In the genomic region with DNA sequence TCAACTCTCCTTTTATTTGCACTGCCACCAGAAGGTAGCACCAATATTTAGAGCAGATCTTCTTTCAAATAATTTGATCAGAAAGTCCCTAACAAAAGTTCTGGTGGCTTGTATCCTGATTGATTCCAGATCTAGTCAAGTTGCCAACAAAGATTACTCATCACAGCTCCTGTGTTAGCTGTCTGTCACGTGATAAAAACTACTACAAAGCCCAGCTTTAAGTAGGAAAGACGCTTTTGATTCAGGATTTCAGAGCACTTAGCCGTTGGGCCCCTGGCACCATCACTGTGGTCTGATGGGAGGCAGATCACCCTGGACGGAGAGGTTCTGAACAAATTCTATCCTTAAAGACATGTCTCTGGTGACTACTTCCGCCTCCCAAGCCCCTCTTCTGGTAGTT, we compare ENCODE assay signal across 23 mouse cellular contexts.
DNase-seq lines count a peak whose midpoint lies in the region; ATAC-seq and TF ChIP-seq lines count a peak whose summit lies in the region.
"Had no signal": no experiment of that assay in that cellular context is flagged by ENCODE, and none has a peak within 500 bp of the region (broad histone marks: within the 10 kb centered on the region; RNA-seq: fewer than 3 reads in every experiment).

No protein-coding gene starts in this region.

- no peak overlapping the region for H3ac ChIP-seq in C2C12 (ENCODE audit: control insufficient read depth, insufficient read length, low read depth)
- no peak overlapping the region for H3ac ChIP-seq in myocyte (ENCODE audit: control insufficient read depth, insufficient read length)

- H3K79me3 ChIP-seq in C2C12 (ENCODE audit: low read depth): no peaks in the 10 kb centered on the region

- H3K9ac ChIP-seq in lung, embryonic 16.5 days (ENCODE audit: low read length): no peak overlapping the region
- H3K9ac ChIP-seq: embryonic facial prominence, embryonic 12.5 days; forebrain, embryonic 13.5 days; forebrain, embryonic 15.5 days; forebrain, postnatal 0 days had no signal

- peak overlapping the region; percentile 87; the same call in 1 of the 2 replicates for H3K27ac ChIP-seq in lung, embryonic 16.5 days (ENCODE audit: low read length)
- no peak overlapping the region for H3K27ac ChIP-seq in limb, embryonic 10.5 days
- H3K27ac ChIP-seq: embryonic facial prominence, embryonic 10.5 days; embryonic facial prominence, embryonic 12.5 days; forebrain, embryonic 13.5 days; forebrain, embryonic 15.5 days had no signal

- H3K4me2 ChIP-seq in lung, embryonic 16.5 days (ENCODE audit: low read depth, low read length): no peak overlapping the region
- H3K4me2 ChIP-seq in myocyte (ENCODE audit: low read depth): no peak overlapping the region
- H3K4me2 ChIP-seq: embryonic facial prominence, embryonic 12.5 days; forebrain, embryonic 13.5 days; forebrain, embryonic 15.5 days had no signal

- H3K79me2 ChIP-seq in C2C12 (ENCODE audit: control insufficient read depth, insufficient read depth) (no peaks in the 10 kb centered on the region), myocyte (ENCODE audit: control insufficient read depth, insufficient read depth) (no peaks in the 10 kb centered on the region)

- intact Hi-C loops in heart, postnatal 25 days (cut with DNase I): no loop called here

- no peak for TF ChIP-seq CTCF in C2C12 (IDR thresholded peaks at IDR 0.05; ENCODE audit: control insufficient read depth, insufficient read depth, insufficient read length)

- H3K9me3 ChIP-seq in lung, embryonic 16.5 days (ENCODE audit: control insufficient read depth, low read length): no peaks in the 10 kb centered on the region
- no peaks in the 10 kb centered on the region for H3K9me3 ChIP-seq in limb, embryonic 10.5 days (replicated peaks)
- H3K9me3 ChIP-seq: embryonic facial prominence, embryonic 10.5 days; embryonic facial prominence, embryonic 12.5 days; forebrain, embryonic 13.5 days; forebrain, embryonic 15.5 days had no signal

- ATAC-seq in lung, embryonic 16.5 days (ENCODE audit: low read depth): no peak
- ATAC-seq: activated CD4-positive, CD25-positive, alpha-beta regulatory T cell, adult 4 months; forebrain, embryonic 13.5 days; forebrain, embryonic 15.5 days; forebrain, postnatal 0 days; Patski had no signal

- H3K27me3 ChIP-seq in lung, embryonic 16.5 days (ENCODE audit: control insufficient read depth, insufficient read depth, low read depth, low read length): no peaks in the 10 kb centered on the region
- H3K27me3 ChIP-seq in C2C12 (ENCODE audit: control insufficient read depth, insufficient read depth, insufficient read length): no peaks in the 10 kb centered on the region
- H3K27me3 ChIP-seq in myocyte (ENCODE audit: control insufficient read depth, insufficient read depth, insufficient read length): no peaks in the 10 kb centered on the region
- no peaks in the 10 kb centered on the region for H3K27me3 ChIP-seq in limb, embryonic 10.5 days (ENCODE audit: low read depth, poor library complexity, severe bottlenecking)
- H3K27me3 ChIP-seq: embryonic facial prominence, embryonic 12.5 days; forebrain, embryonic 13.5 days; forebrain, embryonic 15.5 days; Patski had no signal

- DNase-seq in lung, adult 18-20 months: no peak
- no peak for DNase-seq in ovary, adult 18-20 months (ENCODE audit: low spot score)
- DNase-seq in heart, postnatal 25 days (ENCODE audit: low spot score): no peak
- DNase-seq in limb, embryonic 10.5 days (ENCODE audit: low spot score): no peak
- DNase-seq: adrenal gland, adult 8-10 months; adrenal gland, postnatal 14 days; adrenal gland, postnatal 36 days; B cell, adult 2 months; cerebellum, adult 11-12 months; cerebellum, adult 2 months; cerebellum, adult 9-10 months; cerebellum, postnatal 10 days; cerebellum, postnatal 25 days; forebrain, postnatal 0 days had no signal

- no peak for TF ChIP-seq POLR2A in myocyte (IDR thresholded peaks at IDR 0.05; ENCODE audit: insufficient read length, low read depth)

- no peak overlapping the region for H3K4me3 ChIP-seq in lung, embryonic 16.5 days (ENCODE audit: low read length)
- H3K4me3 ChIP-seq in C2C12 (ENCODE audit: insufficient read depth, poor library complexity, severe bottlenecking) (no peak overlapping the region), myocyte (no peak overlapping the region)
- H3K4me3 ChIP-seq in limb, embryonic 10.5 days: no peak overlapping the region
- H3K4me3 ChIP-seq: embryonic facial prominence, embryonic 10.5 days; embryonic facial prominence, embryonic 12.5 days; forebrain, embryonic 13.5 days; forebrain, embryonic 15.5 days had no signal

- H3K4me1 ChIP-seq in lung, embryonic 16.5 days (replicated peaks; ENCODE audit: control insufficient read depth, insufficient read depth, low read length): peaks cover 14% of the 10 kb centered on the region; the same call in 1 of the 2 replicates
- peaks cover 4% of the 10 kb centered on the region; the same call in 1 of the 2 replicates for H3K4me1 ChIP-seq in limb, embryonic 10.5 days
- H3K4me1 ChIP-seq: embryonic facial prominence, embryonic 12.5 days; forebrain, embryonic 15.5 days had no signal

- 70% methylated on average over 5 of the region's 5 CpGs for WGBS in lung, embryonic 16.5 days
- 63% methylated on average over 5 of the region's 5 CpGs for WGBS in limb, embryonic 10.5 days

- no peaks in the 10 kb centered on the region for H3K36me3 ChIP-seq in lung, embryonic 16.5 days (ENCODE audit: control insufficient read depth, insufficient read depth, low read length)
- H3K36me3 ChIP-seq in C2C12 (ENCODE audit: control insufficient read depth, insufficient read depth): no peaks in the 10 kb centered on the region
- H3K36me3 ChIP-seq in myocyte (ENCODE audit: control insufficient read depth, insufficient read depth): no peaks in the 10 kb centered on the region
- H3K36me3 ChIP-seq in limb, embryonic 10.5 days: no peaks in the 10 kb centered on the region
- H3K36me3 ChIP-seq: embryonic facial prominence, embryonic 10.5 days; embryonic facial prominence, embryonic 12.5 days; forebrain, embryonic 15.5 days had no signal

TF ChIP-seq in C2C12, 6 proteins besides CTCF, POLR2A, EP300 and RAD21:
- TF ChIP-seq MYOG (IDR thresholded peaks at IDR 0.05; ENCODE audit: control insufficient read depth, extremely low read depth, insufficient read length) (no peak), FOSL1 (IDR thresholded peaks at IDR 0.05; ENCODE audit: insufficient read depth, low read length, poor library complexity, severe bottlenecking) (no peak), MYOD1 (IDR thresholded peaks at IDR 0.05; ENCODE audit: control insufficient read depth, insufficient read length, low read depth) (no peak), CEBPB (IDR thresholded peaks at IDR 0.05; ENCODE audit: low read depth) (no peak), USF1 (IDR thresholded peaks at IDR 0.05; ENCODE audit: low read depth) (peak; percentile 64), MAX (IDR thresholded peaks at IDR 0.05) (no peak)
TF ChIP-seq in C2C12: peak in this region for 1.

TF ChIP-seq in myocyte, 11 proteins besides CTCF, POLR2A, EP300 and RAD21:
- TF ChIP-seq REST (IDR thresholded peaks at IDR 0.05; ENCODE audit: insufficient read depth, insufficient read length) (no peak), TCF3 (IDR thresholded peaks at IDR 0.05; ENCODE audit: insufficient read length, low read depth) (no peak), MYOG (IDR thresholded peaks at IDR 0.05; ENCODE audit: control insufficient read depth in 1 of 3, insufficient read depth in 1 of 3, insufficient read length in 2 of 3, low read depth in 2 of 3) (no peak), USF1 (IDR thresholded peaks at IDR 0.05; ENCODE audit: low read depth) (peak; percentile 46), MYOD1 (IDR thresholded peaks at IDR 0.05; ENCODE audit: control insufficient read depth in 1 of 3, insufficient read length in 2 of 3, low read depth in 2 of 3) (no peak), TCF12 (IDR thresholded peaks at IDR 0.05; ENCODE audit: insufficient read depth, poor library complexity, severe bottlenecking) (no peak), E2F4 (IDR thresholded peaks at IDR 0.05; ENCODE audit: insufficient read depth) (no peak)
TF ChIP-seq in myocyte: peak in this region for 1.
